Mouse (Mus musculus): ENCODE measurements at regions not wholly inside any gene's neighbourhood (a gene's known extent, or its start where the extent isn't known, plus 50 kb on each side); places are given as distances from the start of the nearest gene placed in this dataset.

GRCm38 (mm10) chr2:9422686-9423085, 458.4 kb upstream of the 4930412O13Rik start:
- no peaks in the 10 kb centered on the region for H3K36me3 ChIP-seq (ENCODE audit: control insufficient read depth, insufficient read depth, low read length)
- TF ChIP-seq EP300 (optimal IDR thresholded peaks at IDR 0.05) (no peak), CTCF (IDR thresholded peaks at IDR 0.05; ENCODE audit: low read depth) (no peak)
- ATAC-seq (ENCODE audit: low FRiP score, low TSS enrichment) (no peak), DNase-seq (ENCODE audit: low spot score) (no peak)
- H3K4me2 ChIP-seq (replicated peaks; ENCODE audit: low read depth) = no peak overlapping the region
- no peaks in the 10 kb centered on the region for H3K27me3 ChIP-seq (ENCODE audit: control insufficient read depth, insufficient read depth, low read length)
- H3K4me1 ChIP-seq (replicated peaks; ENCODE audit: control insufficient read depth, insufficient read depth) = no peaks in the 10 kb centered on the region
- 68% methylated on average over 8 of the region's 8 CpGs for WGBS
- H3K9me3 ChIP-seq (ENCODE audit: control insufficient read depth, low read length) = no peaks in the 10 kb centered on the region
- H3K27ac ChIP-seq (replicated peaks) = no peak overlapping the region
- H3K4me3 ChIP-seq (ENCODE audit: low read depth, low read length) = no peak overlapping the region
- no peak overlapping the region for H3K9ac ChIP-seq (ENCODE audit: low read length)

- Histone ChIP-seq H3K4me3 (ENCODE audit: low read depth, low read length) (no peak overlapping the region), H3K9me3 (ENCODE audit: control insufficient read depth, low read length) (no peaks in the 10 kb centered on the region), H3K36me3 (ENCODE audit: control insufficient read depth, insufficient read depth, low read length) (no peaks in the 10 kb centered on the region), H3K27me3 (ENCODE audit: control insufficient read depth, insufficient read depth, low read length) (no peaks in the 10 kb centered on the region), H3K27ac (replicated peaks) (no peak overlapping the region), H3K4me2 (replicated peaks; ENCODE audit: low read depth) (no peak overlapping the region), H3K9ac (ENCODE audit: low read length) (no peak overlapping the region), H3K4me1 (replicated peaks; ENCODE audit: control insufficient read depth, insufficient read depth) (no peaks in the 10 kb centered on the region)
- DNase-seq (ENCODE audit: low spot score) (no peak), ATAC-seq (ENCODE audit: low FRiP score, low TSS enrichment) (no peak)
- TF ChIP-seq CTCF (IDR thresholded peaks at IDR 0.05; ENCODE audit: low read depth) (no peak), EP300 (optimal IDR thresholded peaks at IDR 0.05) (no peak)
- WGBS = 56% methylated on average over 7 of the region's 7 CpGs
These were observed 457.5 kb upstream of the 4930412O13Rik start for GRCm38 (mm10) chr2:9423534-9423933.

DNA sequence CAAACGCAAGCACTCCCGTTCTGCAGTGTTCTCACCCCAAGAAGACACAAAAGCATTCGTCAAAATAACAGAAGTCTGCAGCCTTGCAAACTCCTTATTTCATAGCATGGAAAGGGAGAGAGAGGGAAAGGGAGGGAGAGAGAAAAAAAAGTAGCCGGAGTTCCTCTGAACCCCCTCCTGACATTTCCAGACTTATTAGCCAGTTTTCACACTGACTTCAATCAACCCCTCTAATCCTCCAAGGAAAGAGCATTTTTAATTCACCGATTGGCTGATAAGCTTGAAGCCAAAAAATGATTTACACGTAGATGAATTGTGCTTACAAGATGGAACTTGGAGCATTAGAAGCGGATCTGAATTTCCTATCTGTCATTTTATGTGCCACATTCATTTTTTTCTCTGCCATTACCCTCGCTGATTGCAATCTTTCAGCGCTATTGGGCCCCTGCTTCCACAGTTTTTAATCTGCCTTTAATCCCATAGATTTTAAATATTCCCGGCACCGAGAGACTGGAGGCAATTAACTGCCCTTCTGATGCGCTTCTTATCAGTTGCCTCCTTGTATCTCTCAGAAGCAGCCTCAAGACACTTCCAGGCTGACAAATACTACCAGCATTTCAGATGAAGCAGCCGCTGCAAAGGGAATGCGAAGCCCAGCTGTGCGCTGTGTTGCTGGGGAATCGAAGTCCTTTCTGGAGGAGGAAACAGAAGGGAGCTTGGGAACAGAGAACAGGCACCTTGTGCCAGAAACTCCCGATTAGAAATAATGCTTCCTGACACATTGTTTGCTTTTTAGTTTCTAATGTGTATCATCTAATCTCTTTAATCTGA, 447.7 kb upstream of the 4930412O13Rik start:
- H3K4me1 ChIP-seq (replicated peaks; ENCODE audit: control insufficient read depth, insufficient read depth) = no peaks in the 10 kb centered on the region
- H3K27ac ChIP-seq (replicated peaks) = no peak overlapping the region
- DNase-seq (ENCODE audit: low spot score) (no peak), ATAC-seq (ENCODE audit: low FRiP score, low TSS enrichment) (no peak)
- H3K4me2 ChIP-seq (replicated peaks; ENCODE audit: low read depth) = no peak overlapping the region
- H3K36me3 ChIP-seq (ENCODE audit: control insufficient read depth, insufficient read depth, low read length) = no peaks in the 10 kb centered on the region
- 19% methylated on average over 17 of the region's 17 CpGs for WGBS
- H3K9me3 ChIP-seq (ENCODE audit: control insufficient read depth, low read length) = no peaks in the 10 kb centered on the region
- H3K9ac ChIP-seq (ENCODE audit: low read length) = no peak overlapping the region
- TF ChIP-seq CTCF (IDR thresholded peaks at IDR 0.05; ENCODE audit: low read depth) = no peak
- no peak for TF ChIP-seq EP300 (optimal IDR thresholded peaks at IDR 0.05)
- H3K4me3 ChIP-seq (ENCODE audit: low read depth, low read length) = no peak overlapping the region
- no peaks in the 10 kb centered on the region for H3K27me3 ChIP-seq (ENCODE audit: control insufficient read depth, insufficient read depth, low read length)

DNA sequence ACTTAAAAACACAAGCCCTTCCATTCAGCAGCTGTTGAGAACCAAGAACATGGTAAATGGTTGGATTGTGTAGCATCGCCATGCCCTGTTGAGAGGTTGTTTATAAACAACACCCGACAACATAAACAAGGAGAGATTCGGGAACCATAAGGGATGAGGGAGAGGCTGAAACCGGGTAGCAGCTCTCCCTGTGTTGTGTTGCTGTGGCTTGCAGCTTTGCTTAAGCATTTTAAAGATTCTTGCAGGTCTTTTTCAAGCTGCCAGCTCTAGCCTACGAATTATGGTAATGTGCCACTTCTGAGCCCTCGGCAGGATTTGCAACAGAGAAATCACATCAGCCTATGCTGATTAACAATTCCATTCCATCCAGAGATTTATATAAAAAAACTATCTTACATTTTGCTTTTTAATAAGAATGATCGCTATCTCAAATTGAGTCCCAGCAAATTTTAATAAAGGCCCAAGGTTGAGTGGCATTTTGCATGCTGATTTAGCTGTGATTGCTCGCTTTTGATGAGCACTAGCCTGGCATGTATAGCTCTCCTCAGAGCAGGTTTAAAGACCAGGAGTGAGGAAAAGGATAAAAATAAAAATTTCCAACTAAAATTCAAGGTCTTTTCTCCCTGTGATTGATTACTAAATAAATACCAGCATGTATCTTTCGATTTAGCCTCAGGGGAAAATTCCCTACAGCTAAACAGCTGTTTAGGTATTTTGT, 445.7 kb upstream of the 4930412O13Rik start:
- TF ChIP-seq EP300 (optimal IDR thresholded peaks at IDR 0.05) (no peak), CTCF (IDR thresholded peaks at IDR 0.05; ENCODE audit: low read depth) (no peak)
- ATAC-seq (ENCODE audit: low FRiP score, low TSS enrichment) (no peak), DNase-seq (ENCODE audit: low spot score) (no peak)
- Histone ChIP-seq H3K27me3 (ENCODE audit: control insufficient read depth, insufficient read depth, low read length) (no peaks in the 10 kb centered on the region), H3K9me3 (ENCODE audit: control insufficient read depth, low read length) (no peaks in the 10 kb centered on the region), H3K36me3 (ENCODE audit: control insufficient read depth, insufficient read depth, low read length) (no peaks in the 10 kb centered on the region), H3K4me1 (replicated peaks; ENCODE audit: control insufficient read depth, insufficient read depth) (no peaks in the 10 kb centered on the region), H3K4me2 (replicated peaks; ENCODE audit: low read depth) (no peak overlapping the region), H3K27ac (replicated peaks) (no peak overlapping the region), H3K4me3 (ENCODE audit: low read depth, low read length) (no peak overlapping the region), H3K9ac (ENCODE audit: low read length) (no peak overlapping the region)
- WGBS = 56% methylated on average over 9 of the region's 9 CpGs

GRCm38 (mm10) chr2:9443103-9443502, 437.9 kb upstream of the 4930412O13Rik start:
- no peak for DNase-seq (ENCODE audit: low spot score)
- no peak for TF ChIP-seq EP300 (optimal IDR thresholded peaks at IDR 0.05)
- TF ChIP-seq CTCF (IDR thresholded peaks at IDR 0.05; ENCODE audit: low read depth) = no peak
- Histone ChIP-seq H3K4me3 (ENCODE audit: low read depth, low read length) (no peak overlapping the region), H3K27ac (replicated peaks) (no peak overlapping the region), H3K4me1 (replicated peaks; ENCODE audit: control insufficient read depth, insufficient read depth) (no peaks in the 10 kb centered on the region), H3K9me3 (ENCODE audit: control insufficient read depth, low read length) (no peaks in the 10 kb centered on the region), H3K4me2 (replicated peaks; ENCODE audit: low read depth) (no peak overlapping the region), H3K9ac (ENCODE audit: low read length) (no peak overlapping the region), H3K27me3 (ENCODE audit: control insufficient read depth, insufficient read depth, low read length) (no peaks in the 10 kb centered on the region), H3K36me3 (ENCODE audit: control insufficient read depth, insufficient read depth, low read length) (no peaks in the 10 kb centered on the region)
- ATAC-seq (ENCODE audit: low FRiP score, low TSS enrichment) = no peak

GRCm38 (mm10) chr2:9445826-9446225, 435.2 kb upstream of the 4930412O13Rik start:
- Histone ChIP-seq H3K36me3 (ENCODE audit: control insufficient read depth, insufficient read depth, low read length) (no peaks in the 10 kb centered on the region), H3K4me3 (ENCODE audit: low read depth, low read length) (no peak overlapping the region), H3K9me3 (ENCODE audit: control insufficient read depth, low read length) (no peaks in the 10 kb centered on the region), H3K4me2 (replicated peaks; ENCODE audit: low read depth) (no peak overlapping the region), H3K4me1 (replicated peaks; ENCODE audit: control insufficient read depth, insufficient read depth) (no peaks in the 10 kb centered on the region), H3K27ac (replicated peaks) (no peak overlapping the region), H3K27me3 (ENCODE audit: control insufficient read depth, insufficient read depth, low read length) (no peaks in the 10 kb centered on the region), H3K9ac (ENCODE audit: low read length) (no peak overlapping the region)
- ATAC-seq (ENCODE audit: low FRiP score, low TSS enrichment) (no peak), DNase-seq (ENCODE audit: low spot score) (no peak)
- WGBS = 85% methylated on average over 1 of the region's 1 CpGs
- TF ChIP-seq EP300 (optimal IDR thresholded peaks at IDR 0.05) (no peak), CTCF (IDR thresholded peaks at IDR 0.05; ENCODE audit: low read depth) (no peak)

All from stomach, postnatal 0 days (tissue).